Mouse (Mus musculus): ENCODE measurements around the gene Rln3. TPM values are rescaled to one million over a fixed set of nuclear protein-coding genes. Genes with fewer than 3 reads are reported as not detected.

Rln3 gene
- polyA plus RNA-seq (2014; fragmentation: Nextera tagmentation; extraction: Ambion mirVana), result 0.47 TPM in 1 of 2 replicates, not detected in the other

DNA sequence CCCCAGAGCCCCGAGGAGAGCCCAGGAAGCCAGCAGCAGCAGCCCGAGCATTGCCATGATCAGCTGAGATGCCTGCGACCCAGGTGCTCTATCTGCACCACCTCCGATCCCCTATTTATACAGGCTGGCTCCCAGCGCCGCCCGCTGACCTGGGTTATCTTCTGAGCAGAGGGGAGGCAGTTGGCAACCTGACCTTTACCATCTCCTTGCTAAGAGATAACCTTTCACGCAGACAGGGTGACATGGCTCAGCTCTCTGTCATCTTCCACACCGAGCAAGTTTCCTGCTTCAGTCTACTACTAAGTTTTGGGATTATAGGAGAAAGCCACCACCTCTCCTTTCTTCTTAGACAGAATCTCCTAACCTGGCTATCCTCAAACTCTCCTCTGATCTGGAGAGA lies at the start of gene Rln3:
Rln3 (minus strand) TSS at position 101 of the 400 bp plus-strand sequence.
- H3K27ac ChIP-seq (replicated peaks; ENCODE audit: low read depth, low read length), result no peak within 1 kb of the TSS
- no peak within 1 kb of the TSS for H3K4me3 ChIP-seq (ENCODE audit: low read depth, low read length)
- H3K36me3 ChIP-seq (ENCODE audit: control insufficient read depth, insufficient read depth, low read length), result no peaks in the 10 kb centered on the region
- DNase-seq (ENCODE audit: low spot score) (no peak), ATAC-seq (ENCODE audit: low read depth) (no peak)
- peaks cover 57% of the 10 kb centered on the region for H3K27me3 ChIP-seq (replicated peaks; ENCODE audit: control insufficient read depth, insufficient read depth, low read length)
- H3K9me3 ChIP-seq (ENCODE audit: control insufficient read depth, low read length), result no peaks in the 10 kb centered on the region
- WGBS, result 14% methylated on average over 9 of the region's 9 CpGs
- no peak within 1 kb of the TSS for H3K9ac ChIP-seq (ENCODE audit: low read depth, low read length)
- H3K4me1 ChIP-seq (ENCODE audit: control insufficient read depth, insufficient read depth, low read length), result peaks cover 5% of the 10 kb centered on the region; the same call in 1 of the 2 replicates
- H3K4me2 ChIP-seq (ENCODE audit: low read depth, low read length), result no peak within 1 kb of the TSS

DNA sequence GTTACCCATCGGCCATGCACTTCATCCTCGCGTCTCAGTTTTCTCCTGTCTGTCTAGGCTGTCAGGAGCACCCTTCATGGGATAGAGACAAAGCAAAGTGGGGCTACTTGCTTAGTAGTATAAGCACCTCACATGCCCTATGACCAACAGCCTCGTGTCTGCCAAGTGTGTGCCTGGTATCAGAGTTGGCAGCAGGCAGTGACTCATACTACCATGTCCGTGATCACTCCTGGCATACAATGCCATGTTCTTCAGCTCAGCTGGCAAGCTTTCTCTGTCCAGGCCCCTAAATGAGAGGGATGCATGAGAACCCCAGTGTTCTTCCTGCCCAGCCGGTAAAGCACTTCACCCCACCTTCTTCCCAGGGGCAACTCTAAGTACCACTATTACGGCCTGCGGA lies 45.8 kb upstream of the Rln3 start:
- Histone ChIP-seq H3K4me1 (ENCODE audit: control insufficient read depth, insufficient read depth, low read length) (no peaks in the 10 kb centered on the region), H3K4me3 (ENCODE audit: low read depth, low read length) (no peak overlapping the region), H3K27me3 (replicated peaks; ENCODE audit: control insufficient read depth, insufficient read depth, low read length) (no peaks in the 10 kb centered on the region), H3K4me2 (ENCODE audit: low read depth, low read length) (no peak overlapping the region), H3K9ac (ENCODE audit: low read depth, low read length) (no peak overlapping the region), H3K9me3 (ENCODE audit: control insufficient read depth, low read length) (no peaks in the 10 kb centered on the region), H3K27ac (replicated peaks; ENCODE audit: low read depth, low read length) (no peak overlapping the region), H3K36me3 (ENCODE audit: control insufficient read depth, insufficient read depth, low read length) (peaks cover 95% of the 10 kb centered on the region)
- DNase-seq (ENCODE audit: low spot score), result no peak
- no peak for ATAC-seq (ENCODE audit: low read depth)
- WGBS, result 91% methylated on average over 8 of the region's 8 CpGs

DNA sequence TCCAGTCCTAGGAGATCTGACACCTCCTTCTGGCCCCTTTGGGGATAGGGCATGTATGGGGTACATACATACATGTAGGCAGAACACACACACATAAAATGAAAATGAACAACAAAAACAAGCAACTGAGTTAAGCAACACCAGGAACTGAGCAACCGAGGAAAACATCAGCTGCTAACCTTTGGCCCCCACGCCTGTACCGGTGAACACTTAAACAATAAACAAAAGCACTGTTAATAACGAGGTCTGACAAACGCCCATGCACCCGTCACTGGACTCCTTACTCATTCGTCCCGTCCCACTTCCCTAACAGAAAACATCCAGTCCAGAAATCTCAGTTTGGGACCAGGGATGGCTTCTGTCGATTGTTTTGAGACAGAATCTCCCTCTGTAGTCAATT lies 44.5 kb upstream of the Rln3 start:
- peaks cover 95% of the 10 kb centered on the region for H3K36me3 ChIP-seq (ENCODE audit: control insufficient read depth, insufficient read depth, low read length)
- H3K27ac ChIP-seq (replicated peaks; ENCODE audit: low read depth, low read length), result no peak overlapping the region
- H3K9ac ChIP-seq (ENCODE audit: low read depth, low read length), result no peak overlapping the region
- no peaks in the 10 kb centered on the region for H3K4me1 ChIP-seq (ENCODE audit: control insufficient read depth, insufficient read depth, low read length)
- ATAC-seq (ENCODE audit: low read depth) (no peak), DNase-seq (ENCODE audit: low spot score) (no peak)
- 75% methylated on average over 9 of the region's 9 CpGs for WGBS
- no peaks in the 10 kb centered on the region for H3K9me3 ChIP-seq (ENCODE audit: control insufficient read depth, low read length)
- no peak overlapping the region for H3K4me2 ChIP-seq (ENCODE audit: low read depth, low read length)
- H3K4me3 ChIP-seq (ENCODE audit: low read depth, low read length), result no peak overlapping the region
- no peaks in the 10 kb centered on the region for H3K27me3 ChIP-seq (replicated peaks; ENCODE audit: control insufficient read depth, insufficient read depth, low read length)

DNA sequence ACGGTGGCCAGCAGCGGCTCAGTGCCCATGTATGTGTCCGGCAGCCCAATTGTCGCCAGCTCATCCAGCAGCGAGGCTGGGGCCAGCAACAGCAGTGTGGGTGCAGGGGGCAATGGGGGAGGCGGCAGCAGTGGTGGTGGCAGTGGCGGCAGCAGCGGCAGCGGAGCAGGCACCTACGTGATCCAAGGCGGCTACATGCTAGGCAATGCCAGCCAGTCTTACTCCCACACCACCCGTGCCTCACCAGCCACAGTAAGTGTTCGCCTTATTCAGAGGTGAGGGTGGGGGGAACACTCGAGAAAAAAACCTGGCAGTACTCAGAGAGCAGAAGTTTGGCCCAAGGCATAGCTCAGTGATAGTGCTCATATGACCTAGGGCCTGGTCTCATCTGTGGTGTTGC lies 43.0 kb upstream of the Rln3 start:
- ATAC-seq (ENCODE audit: low read depth), result no peak
- H3K27me3 ChIP-seq (replicated peaks; ENCODE audit: control insufficient read depth, insufficient read depth, low read length), result no peaks in the 10 kb centered on the region
- H3K36me3 ChIP-seq (ENCODE audit: control insufficient read depth, insufficient read depth, low read length), result peaks cover 95% of the 10 kb centered on the region
- no peak for DNase-seq (ENCODE audit: low spot score)
- H3K9ac ChIP-seq (ENCODE audit: low read depth, low read length), result no peak overlapping the region
- H3K9me3 ChIP-seq (ENCODE audit: control insufficient read depth, low read length), result no peaks in the 10 kb centered on the region
- no peak overlapping the region for H3K27ac ChIP-seq (replicated peaks; ENCODE audit: low read depth, low read length)
- no peaks in the 10 kb centered on the region for H3K4me1 ChIP-seq (ENCODE audit: control insufficient read depth, insufficient read depth, low read length)
- no peak overlapping the region for H3K4me3 ChIP-seq (ENCODE audit: low read depth, low read length)
- 91% methylated on average over 14 of the region's 14 CpGs for WGBS
- no peak overlapping the region for H3K4me2 ChIP-seq (ENCODE audit: low read depth, low read length)

DNA sequence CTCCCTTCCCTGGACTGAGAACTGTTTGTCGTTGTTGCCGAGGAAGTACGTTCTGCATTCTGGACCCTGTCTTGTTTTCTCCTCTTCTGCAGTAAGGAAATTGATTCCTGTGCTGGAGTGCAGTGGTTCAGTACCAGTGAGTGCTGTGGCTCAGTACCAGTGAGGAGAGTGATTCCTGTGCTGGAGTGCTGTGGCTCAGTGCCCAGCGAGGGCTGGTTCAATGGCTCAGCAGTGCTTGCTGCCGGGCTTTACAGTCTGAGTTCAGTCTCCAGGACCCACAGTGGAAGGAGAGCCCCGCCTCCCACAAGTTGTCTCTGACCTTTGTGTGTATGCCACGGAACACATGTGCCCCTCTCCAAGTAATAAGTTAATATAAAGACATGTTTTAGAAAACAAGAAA lies 42.4 kb upstream of the Rln3 start:
- WGBS, result 88% methylated on average over 7 of the region's 7 CpGs
- H3K36me3 ChIP-seq (ENCODE audit: control insufficient read depth, insufficient read depth, low read length), result peaks cover 95% of the 10 kb centered on the region

DNA sequence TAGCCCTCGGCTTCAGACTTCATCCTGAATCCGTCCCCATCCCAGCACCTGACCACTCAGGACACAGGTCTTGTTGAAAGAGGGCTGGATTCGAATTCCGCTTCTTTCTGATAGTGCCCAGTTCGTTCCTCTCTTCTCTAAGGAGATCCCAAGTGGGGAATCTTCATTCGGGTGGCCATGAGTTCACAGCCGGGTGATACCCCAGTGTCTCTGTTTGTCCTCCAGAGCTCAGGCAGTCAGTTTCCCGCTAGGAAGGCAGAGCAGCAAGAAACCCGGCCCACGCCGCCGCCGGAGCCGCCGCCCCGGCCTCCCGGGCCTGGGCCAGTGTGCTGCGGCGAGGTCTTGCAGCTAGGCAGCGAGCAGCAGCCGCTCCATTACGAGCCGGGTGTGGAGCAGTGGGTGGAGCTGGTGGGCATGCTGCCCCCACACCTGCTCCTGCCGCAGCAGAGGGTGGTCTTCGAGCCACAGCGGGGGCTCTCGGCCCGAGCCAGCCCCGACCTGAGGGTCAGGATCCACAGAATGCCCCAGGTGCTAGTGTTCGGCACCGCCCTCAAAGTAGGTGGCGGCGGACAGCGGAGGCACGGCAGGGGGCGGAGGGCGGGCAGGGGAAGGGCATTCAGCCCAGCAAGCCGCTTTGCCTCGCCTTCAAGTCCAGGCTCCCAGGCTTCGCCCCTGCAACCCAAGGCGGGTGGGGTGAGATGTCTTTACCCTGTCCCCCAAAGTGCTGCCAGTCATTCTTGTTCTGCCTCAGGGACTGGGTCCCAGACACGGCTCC lies 39.7 kb upstream of the Rln3 start:
- no peaks in the 10 kb centered on the region for H3K4me1 ChIP-seq (ENCODE audit: control insufficient read depth, insufficient read depth, low read length)
- DNase-seq (ENCODE audit: low spot score) (no peak), ATAC-seq (ENCODE audit: low read depth) (peak; percentile 27; the same call in 1 of the 2 replicates)
- no peaks in the 10 kb centered on the region for H3K9me3 ChIP-seq (ENCODE audit: control insufficient read depth, low read length)
- H3K36me3 ChIP-seq (ENCODE audit: control insufficient read depth, insufficient read depth, low read length), result peaks cover 85% of the 10 kb centered on the region
- peak overlapping the region; percentile 37; the same call in 1 of the 2 replicates for H3K9ac ChIP-seq (ENCODE audit: low read depth, low read length)
- peak overlapping the region; percentile 23; the same call in 1 of the 2 replicates for H3K4me2 ChIP-seq (ENCODE audit: low read depth, low read length)
- H3K27ac ChIP-seq (replicated peaks; ENCODE audit: low read depth, low read length), result no peak overlapping the region
- no peak overlapping the region for H3K4me3 ChIP-seq (ENCODE audit: low read depth, low read length)
- 53% methylated on average over 32 of the region's 42 CpGs for WGBS
- no peaks in the 10 kb centered on the region for H3K27me3 ChIP-seq (replicated peaks; ENCODE audit: control insufficient read depth, insufficient read depth, low read length)

More for the DNA sequence above, 42.4 kb upstream of the Rln3 start:
- no peaks in the 10 kb centered on the region for H3K9me3 ChIP-seq (ENCODE audit: control insufficient read depth, low read length)
- no peak overlapping the region for H3K9ac ChIP-seq (ENCODE audit: low read depth, low read length)
- ATAC-seq (ENCODE audit: low read depth) (no peak), DNase-seq (ENCODE audit: low spot score) (no peak)
- no peak overlapping the region for H3K4me2 ChIP-seq (ENCODE audit: low read depth, low read length)
- no peaks in the 10 kb centered on the region for H3K27me3 ChIP-seq (replicated peaks; ENCODE audit: control insufficient read depth, insufficient read depth, low read length)
- no peak overlapping the region for H3K4me3 ChIP-seq (ENCODE audit: low read depth, low read length)
- H3K4me1 ChIP-seq (ENCODE audit: control insufficient read depth, insufficient read depth, low read length), result no peaks in the 10 kb centered on the region
- no peak overlapping the region for H3K27ac ChIP-seq (replicated peaks; ENCODE audit: low read depth, low read length)

DNA sequence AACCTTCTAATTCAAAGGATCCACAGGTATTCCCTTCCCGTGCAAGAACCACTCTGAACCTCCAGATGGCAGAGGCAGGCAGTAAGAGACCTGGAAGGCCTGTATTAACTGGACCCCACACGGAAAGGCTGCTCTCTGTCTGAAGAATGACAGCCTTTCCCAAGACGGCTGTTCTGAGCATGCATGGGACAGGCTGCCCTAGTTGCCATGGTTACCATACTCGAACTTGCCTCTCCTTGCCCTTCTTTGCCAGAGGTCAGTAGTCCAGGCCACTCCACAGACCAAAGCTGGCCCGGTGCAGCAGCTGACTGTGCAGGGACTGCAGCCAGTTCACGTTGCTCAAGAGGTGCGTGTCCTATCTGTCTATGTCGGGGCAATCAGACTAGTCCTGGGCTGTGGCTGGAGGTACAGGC lies 39.0 kb upstream of the Rln3 start:
- Histone ChIP-seq H3K4me2 (ENCODE audit: low read depth, low read length) (no peak overlapping the region), H3K27ac (replicated peaks; ENCODE audit: low read depth, low read length) (no peak overlapping the region), H3K9me3 (ENCODE audit: control insufficient read depth, low read length) (no peaks in the 10 kb centered on the region), H3K4me3 (ENCODE audit: low read depth, low read length) (no peak overlapping the region), H3K36me3 (ENCODE audit: control insufficient read depth, insufficient read depth, low read length) (peaks cover 79% of the 10 kb centered on the region), H3K4me1 (ENCODE audit: control insufficient read depth, insufficient read depth, low read length) (no peaks in the 10 kb centered on the region), H3K27me3 (replicated peaks; ENCODE audit: control insufficient read depth, insufficient read depth, low read length) (no peaks in the 10 kb centered on the region), H3K9ac (ENCODE audit: low read depth, low read length) (no peak overlapping the region)
- 30% methylated on average over 8 of the region's 8 CpGs for WGBS
- DNase-seq (ENCODE audit: low spot score) (peak; percentile 14), ATAC-seq (ENCODE audit: low read depth) (peak; percentile 42; the same call in 1 of the 2 replicates)

DNA sequence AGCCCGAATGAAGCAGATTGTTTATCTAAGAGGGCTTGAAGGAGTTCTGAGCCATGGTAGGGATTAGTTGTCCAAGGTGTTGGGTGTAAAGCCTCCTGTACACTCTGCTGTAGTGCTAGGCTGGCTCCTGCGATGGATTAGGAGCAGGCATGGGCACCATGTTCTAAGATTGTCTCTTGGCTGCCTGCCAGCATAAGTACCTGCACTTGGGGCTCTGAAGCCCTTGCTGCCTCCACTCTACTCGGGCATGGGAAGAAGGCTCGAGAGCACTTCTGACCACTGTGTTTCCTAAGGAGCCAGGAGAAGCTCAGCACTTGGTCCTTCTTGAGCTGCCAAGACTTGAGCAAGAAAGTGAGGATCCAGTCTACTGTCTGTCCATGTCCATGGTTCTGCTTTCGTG lies 34.4 kb upstream of the Rln3 start:
- ATAC-seq (ENCODE audit: low read depth) (no peak), DNase-seq (ENCODE audit: low spot score) (no peak)
- Histone ChIP-seq H3K27me3 (replicated peaks; ENCODE audit: control insufficient read depth, insufficient read depth, low read length) (no peaks in the 10 kb centered on the region), H3K4me2 (ENCODE audit: low read depth, low read length) (no peak overlapping the region), H3K4me1 (ENCODE audit: control insufficient read depth, insufficient read depth, low read length) (no peaks in the 10 kb centered on the region), H3K27ac (replicated peaks; ENCODE audit: low read depth, low read length) (no peak overlapping the region), H3K4me3 (ENCODE audit: low read depth, low read length) (no peak overlapping the region), H3K9ac (ENCODE audit: low read depth, low read length) (no peak overlapping the region), H3K36me3 (ENCODE audit: control insufficient read depth, insufficient read depth, low read length) (peaks cover 41% of the 10 kb centered on the region), H3K9me3 (ENCODE audit: control insufficient read depth, low read length) (no peaks in the 10 kb centered on the region)
- 80% methylated on average over 5 of the region's 5 CpGs for WGBS

DNA sequence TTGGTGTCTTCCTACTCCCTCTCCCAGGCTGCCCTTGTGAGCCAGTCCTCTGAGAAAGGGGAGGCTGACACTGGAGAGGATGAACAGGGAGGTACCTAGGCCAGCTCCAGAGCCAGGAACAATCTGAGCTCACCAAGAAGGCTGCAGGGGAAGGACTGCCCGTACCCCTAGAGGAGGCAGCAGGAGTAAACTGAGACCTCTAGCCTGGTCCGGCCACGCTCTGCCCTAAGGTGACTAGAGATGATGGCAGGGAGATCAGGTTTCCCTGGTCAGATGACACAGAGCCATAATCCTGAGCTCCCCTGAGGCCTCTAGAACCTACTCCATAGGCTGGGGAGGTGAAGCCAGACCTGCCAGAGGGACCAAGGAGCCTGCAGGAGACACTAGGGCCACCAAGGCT lies 32.0 kb upstream of the Rln3 start:
- peaks cover 18% of the 10 kb centered on the region for H3K36me3 ChIP-seq (ENCODE audit: control insufficient read depth, insufficient read depth, low read length)
- H3K9ac ChIP-seq (ENCODE audit: low read depth, low read length), result no peak overlapping the region
- 73% methylated on average over 3 of the region's 3 CpGs for WGBS
- no peak overlapping the region for H3K27ac ChIP-seq (replicated peaks; ENCODE audit: low read depth, low read length)
- no peak for DNase-seq (ENCODE audit: low spot score)
- no peak overlapping the region for H3K4me2 ChIP-seq (ENCODE audit: low read depth, low read length)
- no peaks in the 10 kb centered on the region for H3K4me1 ChIP-seq (ENCODE audit: control insufficient read depth, insufficient read depth, low read length)
- no peaks in the 10 kb centered on the region for H3K27me3 ChIP-seq (replicated peaks; ENCODE audit: control insufficient read depth, insufficient read depth, low read length)
- no peaks in the 10 kb centered on the region for H3K9me3 ChIP-seq (ENCODE audit: control insufficient read depth, low read length)
- H3K4me3 ChIP-seq (ENCODE audit: low read depth, low read length), result no peak overlapping the region
- ATAC-seq (ENCODE audit: low read depth), result peak; percentile 19; the same call in 1 of the 2 replicates

Measured in embryonic facial prominence, embryonic 14.5 days (tissue).